ENCODE assay signal across 8 mouse cellular contexts in the genomic region with DNA sequence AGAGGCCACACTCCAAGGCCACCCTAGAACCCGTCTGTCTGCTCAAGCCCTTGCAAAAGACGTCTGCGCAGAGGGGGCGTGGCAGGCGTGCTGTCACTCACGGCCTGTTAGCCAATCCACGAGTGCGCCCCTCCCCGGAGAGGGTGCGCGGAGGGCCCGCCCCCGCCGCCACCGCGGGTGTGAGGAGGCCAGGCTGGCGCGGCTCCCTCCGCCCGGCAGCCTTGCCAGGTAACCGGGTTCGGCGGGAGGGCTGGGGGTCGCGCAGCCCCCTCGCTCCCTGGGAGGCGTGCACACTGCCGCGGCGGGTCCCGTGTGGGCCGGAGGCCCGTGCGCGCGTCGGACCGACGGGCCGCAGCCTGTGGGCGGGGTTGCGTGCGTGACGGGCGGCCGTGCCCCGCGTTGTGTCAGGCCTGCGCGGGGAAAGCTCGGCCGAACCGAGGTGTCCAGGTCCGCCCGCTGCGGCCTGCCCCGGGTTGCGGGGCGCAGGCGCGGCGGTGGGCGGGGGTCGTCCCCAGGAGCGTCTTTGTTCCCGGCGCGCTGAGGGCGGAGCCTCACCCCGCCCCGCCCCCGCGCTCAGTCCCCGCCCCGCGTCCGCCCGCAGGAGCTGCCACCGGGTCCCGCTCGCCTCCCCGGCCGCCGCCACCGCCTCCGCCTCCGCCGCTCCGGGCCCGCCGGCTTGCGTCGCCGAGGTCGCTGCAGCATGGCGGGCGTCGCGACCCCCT. TPM values are rescaled to one million over a fixed set of nuclear protein-coding genes. Genes with fewer than 3 reads are reported as not detected.
A peak's percentile ranks its signal among the peaks of the same experiment; 100 is the strongest.
DNase-seq lines count a peak whose midpoint lies in the region; ATAC-seq and TF ChIP-seq lines count a peak whose summit lies in the region.

TSS of gene Plcg1 (plus strand) at position 184 of the 722 bp plus-strand sequence.

- intact Hi-C loops in heart, adult 2 months (cut with DNase I), result loop anchor here (2.0 kb wide), 1 partner anchor 14 kb away; no protein-coding TSS in a partner anchor

- peak within 1 kb of the TSS; percentile 96 for H3K27ac ChIP-seq in embryonic facial prominence, embryonic 13.5 days
- peak within 1 kb of the TSS; percentile 96 for H3K27ac ChIP-seq in heart, adult 2 months
- H3K27ac ChIP-seq in limb, embryonic 14.5 days (replicated peaks; ENCODE audit: low read depth, low read length), result peak within 1 kb of the TSS; percentile 97
- H3K27ac ChIP-seq in midbrain, postnatal 0 days (ENCODE audit: low read depth, low read length), result peak within 1 kb of the TSS; percentile 95

- no peak for TF ChIP-seq EP300 in heart, adult 2 months (IDR thresholded peaks at IDR 0.05; ENCODE audit: insufficient read depth, low read depth, low read length)

- peak within 1 kb of the TSS; percentile 89 for H3K4me2 ChIP-seq in embryonic facial prominence, embryonic 13.5 days
- H3K4me2 ChIP-seq in limb, embryonic 14.5 days (replicated peaks; ENCODE audit: low read depth, low read length, severe bottlenecking), result peak within 1 kb of the TSS; percentile 66
- peak within 1 kb of the TSS; percentile 96 for H3K4me2 ChIP-seq in midbrain, postnatal 0 days (ENCODE audit: low read depth, low read length, poor library complexity, severe bottlenecking)

- peak; percentile 88 for DNase-seq in 3134 (ENCODE audit: extremely low read depth, insufficient read length, low spot score)
- peak; percentile 95 to 98 for DNase-seq in adrenal gland, postnatal 36 days
- DNase-seq in heart, adult 2 months, result peak; percentile 96
- peak; percentile 95 for DNase-seq in kidney, adult 9 months
- peak; percentile 95 for DNase-seq in limb, embryonic 14.5 days (ENCODE audit: low spot score)
- DNase-seq in midbrain, postnatal 0 days (ENCODE audit: low spot score), result peak; percentile 95
- peak; percentile 80 to 88 for DNase-seq in spleen, postnatal 14 days (ENCODE audit: low spot score in 2 of 2)

- H3K4me3 ChIP-seq in embryonic facial prominence, embryonic 13.5 days, result peak within 1 kb of the TSS; percentile 87
- peak within 1 kb of the TSS; percentile 95 for H3K4me3 ChIP-seq in heart, adult 2 months
- peak within 1 kb of the TSS; percentile 92 for H3K4me3 ChIP-seq in limb, embryonic 14.5 days (replicated peaks; ENCODE audit: low read length)
- peak within 1 kb of the TSS; percentile 86 for H3K4me3 ChIP-seq in midbrain, postnatal 0 days (ENCODE audit: low read depth, low read length)

- ATAC-seq in embryonic facial prominence, embryonic 13.5 days (ENCODE audit: insufficient number of reproducible peaks, insufficient read depth, low FRiP score, low TSS enrichment, low read depth), result peak; percentile 94
- ATAC-seq in limb, embryonic 14.5 days (ENCODE audit: low FRiP score, low read depth), result peak; percentile 95
- peak; percentile 93 for ATAC-seq in midbrain, postnatal 0 days (ENCODE audit: low FRiP score)

- no peaks in the 10 kb centered on the region for H3K9me3 ChIP-seq in embryonic facial prominence, embryonic 13.5 days
- no peaks in the 10 kb centered on the region for H3K9me3 ChIP-seq in limb, embryonic 14.5 days (ENCODE audit: control insufficient read depth, low read length)
- no peaks in the 10 kb centered on the region for H3K9me3 ChIP-seq in midbrain, postnatal 0 days (ENCODE audit: low read length)

- peaks cover 26% of the 10 kb centered on the region for H3K36me3 ChIP-seq in embryonic facial prominence, embryonic 13.5 days
- peaks cover 7% of the 10 kb centered on the region for H3K36me3 ChIP-seq in heart, adult 2 months (ENCODE audit: control insufficient read depth, insufficient read depth, low read length)
- H3K36me3 ChIP-seq in limb, embryonic 14.5 days (ENCODE audit: control insufficient read depth, insufficient read depth, low read length), result peaks cover 31% of the 10 kb centered on the region
- no peaks in the 10 kb centered on the region; the same call in 1 of the 2 replicates for H3K36me3 ChIP-seq in midbrain, postnatal 0 days (ENCODE audit: insufficient read depth, low read length)

- peaks cover 10% of the 10 kb centered on the region for H3K79me2 ChIP-seq in heart, adult 2 months (replicated peaks; ENCODE audit: control insufficient read depth, insufficient read depth, low read length)

- H3K27me3 ChIP-seq in embryonic facial prominence, embryonic 13.5 days, result no peaks in the 10 kb centered on the region
- no peaks in the 10 kb centered on the region for H3K27me3 ChIP-seq in heart, adult 2 months (ENCODE audit: control insufficient read depth, insufficient read depth, low read length)
- H3K27me3 ChIP-seq in limb, embryonic 14.5 days (ENCODE audit: control insufficient read depth, insufficient read depth, low read length), result no peaks in the 10 kb centered on the region
- no peaks in the 10 kb centered on the region for H3K27me3 ChIP-seq in midbrain, postnatal 0 days (ENCODE audit: insufficient read depth, low read length)

- peaks cover 48% of the 10 kb centered on the region for H3K4me1 ChIP-seq in embryonic facial prominence, embryonic 13.5 days
- peaks cover 34% of the 10 kb centered on the region for H3K4me1 ChIP-seq in heart, adult 2 months (ENCODE audit: control insufficient read depth, insufficient read depth, low read length)
- H3K4me1 ChIP-seq in limb, embryonic 14.5 days (ENCODE audit: control insufficient read depth, insufficient read depth, low read length), result peaks cover 28% of the 10 kb centered on the region
- H3K4me1 ChIP-seq in midbrain, postnatal 0 days (ENCODE audit: insufficient read depth, low read length), result peaks cover 23% of the 10 kb centered on the region

- under 1% methylated on average over 78 of the region's 99 CpGs for WGBS in embryonic facial prominence, embryonic 13.5 days
- WGBS in heart, adult 2 months, result under 1% methylated on average over 76 of the region's 99 CpGs
- under 1% methylated on average over 36 of the region's 99 CpGs for WGBS in limb, embryonic 14.5 days
- WGBS in midbrain, postnatal 0 days, result 2% methylated on average over 22 of the region's 99 CpGs

- peak; percentile 68; the same call in 1 of the 2 replicates for TF ChIP-seq POLR2A in heart, adult 2 months (IDR thresholded peaks at IDR 0.05; ENCODE audit: insufficient read depth, low read depth, low read length)
- TF ChIP-seq POLR2A in limb, embryonic 14.5 days (IDR thresholded peaks at IDR 0.05; ENCODE audit: borderline replicate concordance, extremely low read depth, insufficient read depth, insufficient read length), result peak; percentile 77; the same call in 1 of the 2 replicates

- peak within 1 kb of the TSS; percentile 99 for H3K9ac ChIP-seq in embryonic facial prominence, embryonic 13.5 days
- H3K9ac ChIP-seq in heart, adult 2 months (ENCODE audit: low read depth, low read length), result peak within 1 kb of the TSS; percentile 97
- H3K9ac ChIP-seq in limb, embryonic 14.5 days (ENCODE audit: low read depth, low read length, severe bottlenecking), result peak within 1 kb of the TSS; percentile 100
- peak within 1 kb of the TSS; percentile 99 for H3K9ac ChIP-seq in midbrain, postnatal 0 days (replicated peaks; ENCODE audit: low read length, poor library complexity, severe bottlenecking)

- TF ChIP-seq CTCF in heart, adult 2 months (IDR thresholded peaks at IDR 0.05), result no peak
- no peak for TF ChIP-seq CTCF in midbrain, postnatal 0 days (IDR thresholded peaks at IDR 0.05)

RNA-seq across cellular contexts. Expression of gene Plcg1, which starts in this region (rescaled TPM):
- 10 to 100 TPM; 51.7 to 62.2 TPM for total RNA-seq in adrenal gland, postnatal 36 days (2021)
- polyA plus RNA-seq in embryonic facial prominence, embryonic 13.5 days (2015; fragmentation: Nextera tagmentation; extraction: Ambion mirVana), result 63.9 and 64.0 TPM in 2 replicates
- 10 to 100 TPM; 56.4 to 67.2 TPM for total RNA-seq in heart, adult 2 months (2021)
- polyA plus RNA-seq in heart, adult 2 months (2012; rRNA removed), result 45.8 and 66.5 TPM in 2 replicates
- polyA plus RNA-seq in limb, embryonic 14.5 days (2012; rRNA removed), result 131 and 150 TPM in 2 replicates
- 56.8 and 65.4 TPM in 2 replicates for polyA plus RNA-seq in limb, embryonic 14.5 days (2014; fragmentation: Nextera tagmentation; extraction: Ambion mirVana)
- 88.7 and 134 TPM in 2 replicates for total RNA-seq in midbrain, postnatal 0 days (2014; rRNA removed)
- polyA plus RNA-seq in midbrain, postnatal 0 days (2015; fragmentation: Nextera tagmentation; extraction: Ambion mirVana), result 38.0 and 45.2 TPM in 2 replicates

Comparison
In these comparisons a context has a peak if more than half of its experiments do, and no peak if none do; other contexts are left out.
1. Peak in every context shown above with its lines: DNase-seq, ATAC-seq, H3K4me3 ChIP-seq and H3K27ac ChIP-seq.